Mouse (Mus musculus) CH12.LX (cell line): ENCODE measurements at regions not wholly inside any gene's neighbourhood (a gene's known extent, or its start where the extent isn't known, plus 50 kb on each side); places are given as distances from the start of the nearest gene placed in this dataset.

ENCODE experiments used
- DNase-seq: peaks from one replicate; pipeline ENCODE4 v3.0.0-alpha.2; 2013; ENCODE audit errors: extremely low read depth
- H3K27ac ChIP-seq: 2 replicates; pipeline ENCODE4 v1.5.1; 2012; ENCODE audit warnings: low read depth, mild to moderate bottlenecking, control low read depth, moderate library complexity; ENCODE audit not compliant: insufficient read depth
- H3K27me3 ChIP-seq: replicated peaks from 2 replicates; pipeline ENCODE3; 2012; ENCODE audit warnings: inconsistent platforms
- H3K36me3 ChIP-seq, 2 experiments: replicated peaks in 1 of 2; 2 replicates each; pipeline versions ENCODE3 to v1.6.1; 2012; ENCODE audit warnings: inconsistent platforms in 1 of 2, low read length in 1 of 2, mild to moderate bottlenecking in 1 of 2, mixed read lengths in 1 of 2, moderate library complexity in 1 of 2; ENCODE audit not compliant: control insufficient read depth in 1 of 2, insufficient read depth in 1 of 2
- H3K4me1 ChIP-seq, 2 experiments: 2 replicates each; pipeline ENCODE4 v1.6.1; 2012; ENCODE audit warnings: inconsistent platforms in 1 of 2, moderate library complexity in 1 of 2; ENCODE audit not compliant: insufficient read depth in 2 of 2, control insufficient read depth in 1 of 2
- H3K4me2 ChIP-seq: 2 replicates; pipeline ENCODE4 v1.6.1; 2012; ENCODE audit warnings: low read depth, mild to moderate bottlenecking, control low read depth; ENCODE audit not compliant: poor library complexity, insufficient read depth, severe bottlenecking
- H3K4me3 ChIP-seq, 3 experiments: fragments of 150-350 bp in 1 of 3; sonication (generic) in 1 of 3; replicated peaks in 1 of 3; 2 replicates each; pipeline versions ENCODE3 to v1.5.1; 2011 to 2012; ENCODE audit warnings: low read depth in 2 of 3, low read length in 2 of 3, mild to moderate bottlenecking in 2 of 3, moderate library complexity in 2 of 3, control low read depth in 1 of 3, improper control_type of control experiment in 1 of 3, inconsistent platforms in 1 of 3, mixed read lengths in 1 of 3; ENCODE audit not compliant: poor library complexity in 1 of 3
- H3K79me2 ChIP-seq: replicated peaks from 2 replicates; pipeline ENCODE4 v1.6.1; 2012; ENCODE audit warnings: mild to moderate bottlenecking, moderate library complexity; ENCODE audit not compliant: control insufficient read depth, poor library complexity, insufficient read depth, severe bottlenecking; ENCODE audit errors: extremely low read depth
- H3K9ac ChIP-seq: 2 replicates; pipeline ENCODE4 v1.6.1; 2012; ENCODE audit warnings: low read depth, mild to moderate bottlenecking, control low read depth, moderate library complexity; ENCODE audit not compliant: insufficient read depth
- H3K9me3 ChIP-seq: replicated peaks from 2 replicates; pipeline ENCODE3; 2012; ENCODE audit warnings: low read length, inconsistent platforms, mixed read lengths
- CTCF ChIP-seq, 2 experiments: IDR thresholded peaks in 1 of 2; conservative IDR thresholded peaks in 1 of 2; 2 replicates each; pipeline ENCODE4 v1.5.1; 2011 to 2012; ENCODE audit warnings: low read depth in 2 of 2, low read length in 2 of 2, improper control_type of control experiment in 1 of 2, inconsistent platforms in 1 of 2, mild to moderate bottlenecking in 1 of 2, moderate library complexity in 1 of 2
- E2F4 ChIP-seq: IDR thresholded peaks from 2 replicates; pipeline ENCODE4 v1.6.1; 2011; ENCODE audit warnings: low read depth, low read length, improper control_type of control experiment; ENCODE audit not compliant: insufficient replicate concordance
- EP300 ChIP-seq: IDR thresholded peaks from 2 replicates; pipeline ENCODE4 v1.6.1; 2011; ENCODE audit warnings: low read length, improper control_type of control experiment
- HCFC1 ChIP-seq: IDR thresholded peaks from 2 replicates; pipeline ENCODE4 v1.6.1; 2012; ENCODE audit warnings: low read depth, mild to moderate bottlenecking, inconsistent platforms, low read length, improper control_type of control experiment
- IRF4 ChIP-seq: IDR thresholded peaks from 2 replicates; pipeline ENCODE4 v1.6.1; 2014; ENCODE audit warnings: low read depth, mild to moderate bottlenecking, inconsistent platforms, low read length, improper control_type of control experiment
- JUND ChIP-seq: conservative IDR thresholded peaks from 2 replicates; pipeline ENCODE4 v1.6.1; 2011; ENCODE audit warnings: low read depth, low read length, improper control_type of control experiment
- KAT2A ChIP-seq: IDR thresholded peaks from 2 replicates; pipeline ENCODE4 v1.6.1; 2012; ENCODE audit warnings: low read length, improper control_type of control experiment, inconsistent platforms; ENCODE audit not compliant: insufficient replicate concordance
- MAFK ChIP-seq: IDR thresholded peaks from 2 replicates; pipeline ENCODE4 v1.6.1; 2011; ENCODE audit warnings: low read length, improper control_type of control experiment; ENCODE audit not compliant: insufficient replicate concordance
- MAX ChIP-seq: IDR thresholded peaks from 2 replicates; pipeline ENCODE4 v1.6.1; 2011; ENCODE audit warnings: low read length, improper control_type of control experiment
- MAZ ChIP-seq: IDR thresholded peaks from 2 replicates; pipeline ENCODE4 v1.6.1; 2012; ENCODE audit warnings: low read depth, mild to moderate bottlenecking, inconsistent platforms, low read length, improper control_type of control experiment, moderate library complexity
- MEF2A ChIP-seq: IDR thresholded peaks from 2 replicates; pipeline ENCODE4 v1.6.1; 2014; ENCODE audit warnings: low read depth, mild to moderate bottlenecking, inconsistent platforms, low read length, improper control_type of control experiment, borderline replicate concordance
- MXI1 ChIP-seq: IDR thresholded peaks from 2 replicates; pipeline ENCODE4 v1.6.1; 2011; ENCODE audit warnings: mild to moderate bottlenecking, low read depth, low read length, improper control_type of control experiment
- NELFE ChIP-seq: IDR thresholded peaks from 2 replicates; pipeline ENCODE4 v1.6.1; 2011; ENCODE audit warnings: low read depth, low read length, improper control_type of control experiment
- NRF1 ChIP-seq: IDR thresholded peaks from 2 replicates; pipeline ENCODE4 v1.6.1; 2014; ENCODE audit warnings: low read depth, mild to moderate bottlenecking, inconsistent platforms, low read length, improper control_type of control experiment, moderate library complexity
- PAX5 ChIP-seq: IDR thresholded peaks from 2 replicates; pipeline ENCODE4 v1.6.1; 2012; ENCODE audit warnings: low read length, inconsistent platforms, mixed read lengths
- RAD21 ChIP-seq: IDR thresholded peaks from 2 replicates; pipeline ENCODE4 v1.6.1; 2011; ENCODE audit warnings: low read depth, mild to moderate bottlenecking, low read length, improper control_type of control experiment, moderate library complexity
- RCOR1 ChIP-seq: conservative IDR thresholded peaks from 2 replicates; pipeline ENCODE4 v1.6.1; 2012; ENCODE audit warnings: low read depth, mild to moderate bottlenecking, inconsistent platforms, low read length, improper control_type of control experiment
- SIN3A ChIP-seq: IDR thresholded peaks from 2 replicates; pipeline ENCODE4 v1.6.1; 2012; ENCODE audit warnings: low read length, improper control_type of control experiment, inconsistent platforms
- TBP ChIP-seq: conservative IDR thresholded peaks from 2 replicates; pipeline ENCODE4 v1.6.1; 2011; ENCODE audit warnings: low read depth, low read length, improper control_type of control experiment
- TCF12 ChIP-seq: IDR thresholded peaks from 2 replicates; pipeline ENCODE4 v1.6.1; 2014; ENCODE audit warnings: low read depth, mild to moderate bottlenecking, inconsistent platforms, low read length, improper control_type of control experiment
- UBTF ChIP-seq: IDR thresholded peaks from 2 replicates; pipeline ENCODE4 v1.6.1; 2012; ENCODE audit warnings: low read depth, mild to moderate bottlenecking, inconsistent platforms, low read length, improper control_type of control experiment, moderate library complexity
- USF1 ChIP-seq: IDR thresholded peaks from 2 replicates; pipeline ENCODE4 v1.6.1; 2014; ENCODE audit warnings: low read depth, mild to moderate bottlenecking, inconsistent platforms, low read length, improper control_type of control experiment
- ZC3H11A ChIP-seq: IDR thresholded peaks from 2 replicates; pipeline ENCODE4 v1.6.1; 2012; ENCODE audit warnings: low read depth, mild to moderate bottlenecking, inconsistent platforms, low read length, improper control_type of control experiment
- ZMIZ1 ChIP-seq: IDR thresholded peaks from 2 replicates; pipeline ENCODE4 v1.6.1; 2012; ENCODE audit warnings: low read depth, mild to moderate bottlenecking, inconsistent platforms, low read length, improper control_type of control experiment
- ZNF384 ChIP-seq: IDR thresholded peaks from 2 replicates; pipeline ENCODE4 v1.6.1; 2012; ENCODE audit warnings: low read depth, low read length, improper control_type of control experiment, inconsistent platforms
- dilution Hi-C: fragments of 300-500 bp; cut with MboI; formaldehyde crosslinking; loops from 2 replicates; pipeline ENCODE4 v1.14.3; 2020; ENCODE audit warnings: low sequenced_read_pairs; ENCODE audit not compliant: extremely low pct_unique_long_range_greater_than_20kb, extremely low pct_ligation_motif_present
- in situ Hi-C: fragments of 300-500 bp; cut with MboI; formaldehyde crosslinking; loops from 3 replicates; pipeline ENCODE4 v1.14.3; 2019; ENCODE audit warnings: low sequenced_read_pairs, low pct_ligation_motif_present, low pct_unique_long_range_greater_than_20kb, mixed read lengths

- H3K9ac ChIP-seq = no peak overlapping the region
- H3K4me3 ChIP-seq = no peak overlapping the region
- H3K36me3 ChIP-seq = no peaks in the 10 kb centered on the region
- H3K27me3 ChIP-seq = no peaks in the 10 kb centered on the region
- no peak overlapping the region for H3K4me2 ChIP-seq
- H3K27ac ChIP-seq = no peak overlapping the region
- dilution Hi-C loops = no loop called here
- H3K9me3 ChIP-seq = no peaks in the 10 kb centered on the region
- DNase-seq = no peak
- peaks cover 0 to 6% of the 10 kb centered on the region in 2 experiments; a peak in 2 of 4 replicates for H3K4me1 ChIP-seq
- H3K79me2 ChIP-seq = no peaks in the 10 kb centered on the region
- in situ Hi-C loops = no loop called here
- TF ChIP-seq USF1 (no peak), PAX5 (no peak), MEF2A (no peak), NRF1 (no peak), ZNF384 (no peak), JUND (no peak), RCOR1 (no peak), E2F4 (no peak), MAX (no peak), MAFK (no peak), ZC3H11A (no peak), NELFE (no peak), TCF12 (no peak), SIN3A (no peak), HCFC1 (no peak), ZMIZ1 (no peak), MXI1 (no peak), CTCF (conservative IDR thresholded peaks at IDR 0.05 in 1 of 2, IDR thresholded peaks at IDR 0.05 in 1 of 2; ENCODE audit: low read depth in 2 of 2, low read length in 2 of 2) (no peak)
Measured at GRCm38 (mm10) chr2:118029470-118030108, 82.1 kb upstream of the Thbs1 start.

- Histone ChIP-seq H3K9me3 (no peaks in the 10 kb centered on the region), H3K4me3 (no peak overlapping the region), H3K9ac (no peak overlapping the region), H3K4me1 (peaks cover 0 to 6% of the 10 kb centered on the region in 2 experiments; a peak in 2 of 4 replicates), H3K36me3 (no peaks in the 10 kb centered on the region), H3K27me3 (no peaks in the 10 kb centered on the region), H3K4me2 (no peak overlapping the region), H3K27ac (no peak overlapping the region), H3K79me2 (no peaks in the 10 kb centered on the region)
- TF ChIP-seq ZMIZ1 (no peak), UBTF (no peak), TBP (no peak), IRF4 (no peak), MAZ (no peak), MAFK (no peak), KAT2A (no peak), JUND (no peak), EP300 (no peak), RAD21 (no peak), PAX5 (no peak)
- dilution Hi-C loops (no loop called here), in situ Hi-C loops (no loop called here)
- no peak for DNase-seq
Measured at GRCm38 (mm10) chr2:118031662-118032061, 80.0 kb upstream of the Thbs1 start.
